In genomic region chr7:82484834-82485233, GRCm38 (mm10) we compare ENCODE assay signal across 11 mouse cellular contexts.
DNase-seq lines count a peak whose midpoint lies in the region; ATAC-seq lines count a peak whose summit lies in the region.
"Had no signal": no experiment of that assay in that cellular context is flagged by ENCODE, and none has a peak within 500 bp of the region (broad histone marks: within the 10 kb centered on the region; RNA-seq: fewer than 3 reads in every experiment).

No protein-coding gene starts in this region.

- ATAC-seq in embryonic facial prominence, embryonic 11.5 days (replicated peaks; ENCODE audit: insufficient number of reproducible peaks, low FRiP score, low TSS enrichment, low read depth), result 0 out of 2 replicates have a peak, but pooled peaks have one; percentile 52
- ATAC-seq in midbrain, embryonic 13.5 days, result peak; percentile 91
- ATAC-seq in kidney, embryonic 16.5 days (ENCODE audit: low FRiP score, low TSS enrichment), result no peak

- H3K4me1 ChIP-seq in heart, embryonic 10.5 days, result peaks cover 11% of the 10 kb centered on the region
- no peaks in the 10 kb centered on the region for H3K4me1 ChIP-seq in embryonic facial prominence, embryonic 11.5 days (ENCODE audit: control insufficient read depth, insufficient read depth, low read length)
- peaks cover 14% of the 10 kb centered on the region for H3K4me1 ChIP-seq in midbrain, embryonic 13.5 days (replicated peaks)
- H3K4me1 ChIP-seq in kidney, embryonic 16.5 days (ENCODE audit: insufficient read depth, low read length), result no peaks in the 10 kb centered on the region
- H3K4me1 ChIP-seq: liver, embryonic 13.5 days had no signal

- no peaks in the 10 kb centered on the region for H3K36me3 ChIP-seq in heart, embryonic 10.5 days
- no peaks in the 10 kb centered on the region for H3K36me3 ChIP-seq in embryonic facial prominence, embryonic 11.5 days (replicated peaks; ENCODE audit: control insufficient read depth, insufficient read depth, low read depth, low read length)
- H3K36me3 ChIP-seq in midbrain, embryonic 13.5 days, result no peaks in the 10 kb centered on the region
- no peaks in the 10 kb centered on the region for H3K36me3 ChIP-seq in kidney, embryonic 16.5 days (ENCODE audit: insufficient read depth, low read length)
- H3K36me3 ChIP-seq: embryonic facial prominence, embryonic 12.5 days; liver, embryonic 13.5 days had no signal

- no peak overlapping the region for H3K4me2 ChIP-seq in embryonic facial prominence, embryonic 11.5 days (ENCODE audit: low read depth, low read length)
- H3K4me2 ChIP-seq in midbrain, embryonic 13.5 days (replicated peaks), result no peak overlapping the region
- no peak overlapping the region for H3K4me2 ChIP-seq in kidney, embryonic 16.5 days (replicated peaks; ENCODE audit: low read depth, low read length)
- H3K4me2 ChIP-seq: embryonic facial prominence, embryonic 12.5 days; liver, embryonic 13.5 days had no signal

- no peaks in the 10 kb centered on the region for H3K9me3 ChIP-seq in heart, embryonic 10.5 days
- no peaks in the 10 kb centered on the region for H3K9me3 ChIP-seq in embryonic facial prominence, embryonic 11.5 days (replicated peaks; ENCODE audit: control insufficient read depth, low read length)
- no peaks in the 10 kb centered on the region for H3K9me3 ChIP-seq in midbrain, embryonic 13.5 days
- no peaks in the 10 kb centered on the region for H3K9me3 ChIP-seq in kidney, embryonic 16.5 days (ENCODE audit: low read length)
- H3K9me3 ChIP-seq: embryonic facial prominence, embryonic 12.5 days; liver, embryonic 13.5 days had no signal

- intact Hi-C loops in heart, postnatal 36 days (cut with DNase I), result no loop called here

- DNase-seq in heart, embryonic 10.5 days (ENCODE audit: low spot score), result peak; percentile 24
- no peak for DNase-seq in heart, postnatal 36 days
- DNase-seq in embryonic facial prominence, embryonic 11.5 days (ENCODE audit: low spot score), result peak; percentile 20
- peak; percentile 14 for DNase-seq in gastrocnemius, postnatal 10 days
- DNase-seq in lung, postnatal 25 days (ENCODE audit: low spot score), result no peak
- DNase-seq in kidney, postnatal 14 days, result no peak
- DNase-seq: kidney, adult 2 months; liver, embryonic 13.5 days had no signal

- no peaks in the 10 kb centered on the region for H3K27me3 ChIP-seq in heart, embryonic 10.5 days (ENCODE audit: insufficient read depth, poor library complexity, severe bottlenecking)
- no peaks in the 10 kb centered on the region for H3K27me3 ChIP-seq in embryonic facial prominence, embryonic 11.5 days (ENCODE audit: control insufficient read depth, insufficient read depth, low read length)
- no peaks in the 10 kb centered on the region for H3K27me3 ChIP-seq in midbrain, embryonic 13.5 days
- no peaks in the 10 kb centered on the region for H3K27me3 ChIP-seq in kidney, embryonic 16.5 days (ENCODE audit: insufficient read depth, low read length)
- H3K27me3 ChIP-seq: embryonic facial prominence, embryonic 12.5 days; liver, embryonic 13.5 days had no signal

- H3K9ac ChIP-seq in embryonic facial prominence, embryonic 11.5 days (replicated peaks; ENCODE audit: low read length), result no peak overlapping the region
- H3K9ac ChIP-seq in midbrain, embryonic 13.5 days (replicated peaks), result no peak overlapping the region
- H3K9ac ChIP-seq in kidney, embryonic 16.5 days (replicated peaks; ENCODE audit: low read length), result no peak overlapping the region
- H3K9ac ChIP-seq: embryonic facial prominence, embryonic 12.5 days; liver, embryonic 13.5 days had no signal

- 66% methylated on average over 5 of the region's 5 CpGs for WGBS in heart, embryonic 10.5 days
- WGBS in embryonic facial prominence, embryonic 11.5 days, result 49% methylated on average over 5 of the region's 5 CpGs
- 22% methylated on average over 5 of the region's 5 CpGs for WGBS in midbrain, embryonic 13.5 days
- WGBS in kidney, embryonic 16.5 days, result 62% methylated on average over 5 of the region's 5 CpGs

- H3K4me3 ChIP-seq in heart, embryonic 10.5 days, result no peak overlapping the region
- no peak overlapping the region for H3K4me3 ChIP-seq in embryonic facial prominence, embryonic 11.5 days (ENCODE audit: low read depth, low read length)
- no peak overlapping the region for H3K4me3 ChIP-seq in midbrain, embryonic 13.5 days (replicated peaks)
- H3K4me3 ChIP-seq in kidney, embryonic 16.5 days (ENCODE audit: low read length), result no peak overlapping the region
- H3K4me3 ChIP-seq: embryonic facial prominence, embryonic 12.5 days; liver, embryonic 13.5 days had no signal

- H3K27ac ChIP-seq in heart, embryonic 10.5 days, result peak overlapping the region; percentile 36; the same call in 1 of the 2 replicates
- no peak overlapping the region for H3K27ac ChIP-seq in embryonic facial prominence, embryonic 11.5 days (replicated peaks; ENCODE audit: low read depth, low read length)
- H3K27ac ChIP-seq in midbrain, embryonic 13.5 days, result no peak overlapping the region
- H3K27ac ChIP-seq in kidney, embryonic 16.5 days (ENCODE audit: low read length), result no peak overlapping the region
- H3K27ac ChIP-seq: liver, embryonic 13.5 days had no signal

Comparison
In these comparisons a context has a peak if more than half of its experiments do, and no peak if none do; other contexts are left out.
1. DNase-seq: peak in heart, embryonic 10.5 days (single experiment), embryonic facial prominence, embryonic 11.5 days (single experiment) and gastrocnemius, postnatal 10 days (single experiment); none in heart, postnatal 36 days (0 of 2), lung, postnatal 25 days (single experiment) and kidney, postnatal 14 days (single experiment).